Mouse (Mus musculus) right cerebral cortex, adult 2 months (tissue): ENCODE data around the gene Apol7a.
"Not testable (repeated sequence)": the region's sequence is repeated elsewhere in the genome, so short reads cannot be mapped to it uniquely, and the experiment has no call there.

ENCODE experiments used
- DNase-seq, 2 experiments: peaks; one replicate each; pipeline ENCODE4 v3.0.0; 2021 to 2022; ENCODE audit warnings: low spot score in 2 of 2

Gene Apol7a

GRCm38 (mm10) chr15:77399027-77399426 is at the start of gene Apol7a:
Gene Apol7a (minus strand): TSS chr15:77399110.
- peak in 1 of 2 experiments; percentile 26 for DNase-seq

DNA sequence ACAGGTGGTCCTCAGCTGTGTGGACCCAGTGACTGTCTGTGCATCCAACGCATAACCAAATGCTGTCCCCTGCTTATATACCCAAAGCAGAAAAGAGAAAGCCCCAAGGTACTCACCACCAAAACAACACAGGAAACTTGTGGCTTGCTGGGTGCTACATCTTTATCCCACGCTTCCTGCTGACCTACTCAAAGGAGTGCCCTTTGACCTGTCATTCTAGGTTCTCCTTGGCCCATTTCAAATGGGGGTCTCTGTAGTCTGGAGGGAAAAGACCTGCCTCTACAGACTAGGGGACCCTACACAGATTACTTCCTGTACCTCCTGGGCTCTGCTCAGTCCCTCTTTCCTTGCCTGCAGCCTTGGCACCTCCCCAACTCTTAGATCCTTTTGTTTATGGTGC is 48.5 kb upstream of the Apol7a start, which contains the start of gene Apol7b:
Gene Apol7b, minus strand, starts transcription at position 101 of the 400 bp plus-strand sequence.
- DNase-seq, result not testable (repeated sequence)

GRCm38 (mm10) chr15:77445668-77446067 is 46.8 kb upstream of the Apol7a start:
- DNase-seq, result not testable (repeated sequence)

GRCm38 (mm10) chr15:77444746-77445145 is 45.8 kb upstream of the Apol7a start:
- DNase-seq, result peak; percentile 26 to 45

DNA sequence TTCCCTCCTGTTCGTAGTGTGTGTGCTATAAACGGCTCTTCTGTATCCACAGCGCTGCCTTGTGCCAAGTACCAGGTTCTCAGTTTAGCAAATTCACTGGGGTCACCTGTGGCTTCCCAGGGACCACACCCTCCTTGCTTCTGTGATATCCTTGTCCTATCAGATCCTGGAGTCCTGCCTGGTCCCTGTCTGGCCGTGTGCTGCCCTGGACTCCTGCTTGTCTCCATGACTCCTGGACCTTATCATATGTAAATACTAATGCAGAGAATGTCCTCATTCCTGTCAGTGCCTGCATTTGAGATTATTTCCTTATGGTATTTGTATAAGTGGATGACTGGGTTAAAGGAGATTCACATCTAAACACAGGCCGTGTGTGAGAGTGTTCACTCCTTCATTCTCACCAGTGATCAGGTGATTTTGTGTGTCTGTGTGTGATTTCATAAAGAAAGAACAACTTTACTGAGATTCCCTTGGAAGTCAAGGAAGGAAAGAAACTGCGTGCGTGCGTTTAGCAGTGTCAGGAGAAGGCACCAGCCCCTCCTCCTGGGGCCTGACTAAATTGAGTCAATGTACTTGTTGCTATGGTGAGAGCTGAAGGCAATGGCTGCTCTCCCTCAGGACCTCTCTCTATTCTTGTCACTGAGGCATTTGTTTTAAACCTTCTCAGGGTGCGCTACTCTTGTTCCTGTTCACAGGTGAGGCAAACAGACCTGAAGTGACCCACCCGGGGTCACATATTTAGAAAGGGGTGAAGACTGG is 30.0 kb upstream of the Apol7a start:
- DNase-seq, result not testable (repeated sequence)

DNA sequence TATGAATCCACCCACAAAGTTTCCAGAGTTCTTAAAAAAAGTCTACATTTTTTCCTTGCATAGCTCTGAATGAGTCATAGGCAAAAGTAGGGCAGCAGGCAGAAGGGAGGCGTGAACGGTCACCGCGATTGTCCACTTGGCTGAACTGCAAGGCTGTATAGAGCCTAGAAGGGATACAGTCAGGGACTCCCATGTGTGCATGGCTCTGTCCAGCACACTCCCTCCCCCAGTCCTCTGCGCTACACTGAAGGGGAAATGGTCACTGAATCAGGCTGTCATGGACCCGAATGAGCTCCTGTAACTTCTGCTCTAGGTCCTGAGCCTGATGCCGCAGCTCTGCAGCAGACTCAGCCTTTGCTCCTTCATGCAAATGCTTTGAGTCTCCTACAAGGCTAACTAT is 24.0 kb upstream of the Apol7a start:
- peak in 1 of 2 experiments; percentile 15 for DNase-seq

- not testable (repeated sequence) for DNase-seq
Observed at GRCm38 (mm10) chr15:77419657-77420056, 20.7 kb upstream of the Apol7a start.

DNA sequence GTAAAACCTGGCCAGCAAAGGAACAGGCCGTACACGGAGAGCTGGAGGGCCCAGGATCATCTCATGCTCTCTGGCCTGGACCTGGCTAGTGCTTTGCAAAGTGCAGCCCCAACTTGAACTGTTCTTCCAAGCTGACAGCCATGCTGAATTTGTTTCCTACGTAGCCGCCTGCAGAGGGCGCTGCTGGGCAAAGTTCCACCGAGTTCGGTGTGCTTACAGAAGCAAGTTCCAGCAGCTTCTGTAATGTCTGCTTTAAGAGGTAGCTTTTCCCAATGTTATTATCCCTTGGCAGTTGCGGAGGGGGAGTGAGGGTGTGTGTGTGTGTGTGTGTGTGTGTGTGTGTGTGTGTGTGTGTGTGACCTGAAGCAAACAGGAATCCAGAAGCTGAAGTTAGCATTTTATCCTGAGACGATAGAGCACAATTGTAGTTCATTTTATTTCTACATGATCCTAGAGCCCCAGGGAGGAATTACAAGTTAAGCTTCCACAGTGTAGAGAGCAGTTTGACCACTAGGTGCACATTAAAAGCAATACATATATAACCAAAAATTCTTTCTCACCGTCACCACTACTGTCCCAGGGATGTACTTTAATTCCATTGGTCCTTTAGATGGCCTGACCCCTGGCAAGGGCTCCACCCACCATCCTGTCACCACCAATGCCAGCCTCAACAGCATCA is 17.9 kb upstream of the Apol7a start:
- DNase-seq, result not testable (repeated sequence)

DNA sequence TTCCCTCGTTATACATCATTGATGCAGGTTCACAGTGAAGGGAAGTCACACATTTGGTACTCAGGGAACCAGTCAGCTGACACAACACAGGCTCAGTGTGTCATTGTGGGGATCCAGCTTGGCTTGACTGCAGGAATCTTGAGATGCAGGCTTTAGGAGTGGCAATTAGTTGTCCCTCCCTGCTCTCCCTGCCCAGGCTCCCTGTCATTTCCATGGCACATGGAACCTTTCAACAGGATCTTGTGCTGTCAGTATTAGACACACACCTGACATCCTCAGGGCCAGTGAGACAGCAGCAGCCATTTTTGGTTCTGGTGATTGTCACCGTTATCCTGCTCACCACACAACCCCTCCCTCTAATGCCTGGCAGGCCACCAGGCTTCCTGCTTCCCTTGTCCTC is 16.7 kb upstream of the Apol7a start:
- not testable (repeated sequence) for DNase-seq

- DNase-seq, result not testable (repeated sequence)
Observed at GRCm38 (mm10) chr15:77412695-77413094, 13.8 kb upstream of the Apol7a start.

DNA sequence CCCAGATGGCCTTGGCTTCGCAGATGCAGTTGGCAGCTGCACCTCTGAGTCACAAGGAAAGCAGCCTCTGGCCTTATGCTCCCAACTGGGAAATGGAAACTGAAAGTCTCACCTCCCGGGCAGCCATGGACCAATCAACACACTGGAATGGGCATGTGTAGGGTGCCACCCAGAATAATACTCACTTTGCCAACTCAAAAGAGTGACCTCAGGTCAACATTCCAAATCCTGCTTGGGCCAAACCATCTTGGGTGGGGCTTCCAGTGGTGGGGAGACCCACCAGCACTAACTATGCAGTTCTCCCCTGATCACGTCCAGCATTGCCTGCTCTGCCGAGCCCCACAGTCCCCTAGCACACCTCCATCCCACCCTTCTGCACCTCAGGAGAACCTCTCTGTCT is 12.1 kb upstream of the Apol7a start, which contains the start of gene Apol9a:
Gene Apol9a, minus strand, starts transcription at position 101 of the 400 bp plus-strand sequence.
- DNase-seq, result not testable (repeated sequence)

DNA sequence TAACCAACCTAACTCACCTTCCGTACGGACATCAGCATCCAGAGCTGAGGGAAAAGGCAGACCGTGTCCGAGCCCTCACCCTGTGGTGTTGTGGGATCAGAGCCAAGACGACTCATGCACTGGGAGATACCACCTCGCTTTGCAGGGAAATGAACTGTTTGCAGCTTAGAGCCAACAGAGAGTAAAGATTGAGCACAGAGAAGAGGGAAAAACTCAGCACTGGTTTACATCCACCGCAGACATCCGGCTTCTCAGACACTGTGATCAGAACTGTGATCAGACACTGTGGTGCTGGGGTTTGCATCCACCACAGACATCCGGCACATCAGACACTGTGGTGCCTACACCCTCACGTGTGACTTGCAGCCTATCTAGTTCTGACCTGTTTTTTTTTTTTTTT is 7.5 kb upstream of the Apol7a start:
- not testable (repeated sequence) for DNase-seq

DNA sequence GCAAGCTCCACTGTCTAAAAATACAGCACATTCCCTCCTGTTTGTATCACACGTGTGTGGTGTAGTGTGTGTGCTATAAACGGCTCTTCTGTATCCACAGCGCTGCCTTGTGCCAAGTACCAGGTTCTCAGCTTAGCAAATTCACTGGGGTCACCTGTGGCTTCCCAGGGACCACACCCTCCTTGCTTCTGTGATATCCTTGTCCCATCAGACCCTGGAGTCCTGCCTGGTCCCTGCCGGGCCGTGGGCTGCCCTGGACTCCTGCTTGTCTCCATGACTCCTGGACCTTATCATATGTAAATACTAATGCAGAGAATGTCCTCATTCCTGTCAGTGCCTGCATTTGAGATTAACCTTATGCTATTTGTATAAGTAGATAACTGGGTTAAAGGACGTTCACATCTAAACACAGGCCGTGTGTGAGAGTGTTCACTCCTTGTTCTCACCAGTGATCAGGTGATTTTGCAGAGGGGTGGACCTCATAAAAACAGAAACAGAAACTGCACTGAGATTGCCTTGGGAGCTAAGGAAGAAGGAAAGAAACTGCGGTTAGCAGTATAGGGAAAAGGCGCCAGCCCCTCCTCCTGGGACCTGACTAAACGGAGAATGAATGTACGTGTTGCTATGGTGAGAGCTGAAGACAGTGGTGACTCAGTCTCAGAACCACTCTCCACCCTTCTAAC is 1.3 kb downstream of the Apol7a start:
- DNase-seq, result peak; percentile 42 to 50

DNA sequence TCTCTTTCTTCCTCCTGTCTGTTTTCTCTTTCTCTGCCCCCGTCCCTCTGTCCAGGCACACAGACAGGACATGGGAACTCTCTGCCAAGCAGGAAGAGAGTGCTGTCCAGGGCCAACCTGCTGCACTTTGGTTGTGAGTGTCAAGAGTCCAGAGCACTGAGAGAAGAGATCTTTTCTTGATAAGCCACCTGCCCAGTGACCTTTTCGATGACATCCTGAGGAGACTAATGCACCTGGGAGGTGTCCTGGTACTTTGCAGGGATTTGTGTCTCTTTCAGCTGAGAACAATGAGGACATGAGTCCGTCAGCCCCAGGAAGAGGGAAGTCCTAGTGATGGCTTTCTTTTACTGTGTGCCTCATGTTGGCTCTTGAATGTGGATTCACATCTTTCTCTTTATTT is 5.1 kb downstream of the Apol7a start:
- not testable (repeated sequence) for DNase-seq

- no peak for DNase-seq
Observed at GRCm38 (mm10) chr15:77387462-77387861, 11.4 kb downstream of the Apol7a start.

DNA sequence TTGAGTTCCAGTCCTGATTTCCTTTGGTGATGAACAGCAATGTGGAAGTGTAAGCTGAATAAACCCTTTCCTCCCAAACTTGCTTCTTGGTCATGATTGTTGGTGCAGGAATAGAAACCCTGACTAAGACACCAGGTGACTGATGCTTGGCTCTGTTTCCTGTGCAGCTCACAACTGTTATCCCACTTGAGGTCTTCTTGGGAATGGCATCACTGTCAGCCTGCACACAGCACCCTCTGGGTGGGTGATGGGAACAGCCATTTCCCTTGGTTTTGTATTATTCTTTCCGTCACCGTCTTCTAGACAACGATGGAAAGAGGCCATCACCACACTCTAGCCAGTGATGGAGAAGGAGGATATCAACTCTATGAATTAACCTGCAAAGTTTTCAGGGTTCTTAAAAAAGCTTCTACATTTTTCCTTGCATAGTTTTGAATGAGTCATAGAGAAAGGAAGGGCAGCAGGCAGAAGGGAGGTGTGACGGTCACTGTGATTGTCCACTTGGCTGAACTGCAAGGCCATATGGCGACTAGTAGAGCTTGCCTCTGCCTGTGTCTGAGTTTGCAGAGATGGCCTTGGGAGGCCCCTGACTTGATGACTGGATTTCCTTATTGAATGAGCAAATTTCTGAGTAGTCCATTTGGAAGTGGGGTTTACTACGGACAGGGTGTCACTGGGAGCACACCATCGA is 14.4 kb downstream of the Apol7a start:
- DNase-seq, result no peak

DNA sequence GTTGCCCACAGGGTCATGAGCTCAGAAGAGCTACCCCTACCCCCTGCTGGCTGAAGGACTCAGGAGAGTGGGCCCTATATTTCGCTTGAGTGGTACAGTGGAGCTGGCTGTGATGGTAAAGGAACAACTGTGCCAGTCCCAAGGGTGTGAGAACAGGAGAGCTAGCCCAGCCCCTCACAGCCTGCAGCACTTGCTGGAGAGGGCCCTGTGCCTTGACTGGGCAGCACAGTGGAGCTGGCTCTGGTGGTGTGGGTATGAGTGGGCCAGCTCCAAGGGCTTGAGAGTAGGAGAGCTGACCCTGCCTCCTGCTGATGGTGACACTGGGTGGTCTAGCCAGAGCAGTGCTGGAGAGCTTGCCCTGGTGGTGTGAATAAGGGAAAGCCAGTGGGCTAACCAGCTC is 16.0 kb downstream of the Apol7a start:
- no peak for DNase-seq

GRCm38 (mm10) chr15:77382271-77382850 is 16.5 kb downstream of the Apol7a start:
- no peak for DNase-seq

GRCm38 (mm10) chr15:77381481-77381880 is 17.4 kb downstream of the Apol7a start:
- DNase-seq, result no peak

GRCm38 (mm10) chr15:77379921-77380320 is 19.0 kb downstream of the Apol7a start:
- DNase-seq, result no peak

DNA sequence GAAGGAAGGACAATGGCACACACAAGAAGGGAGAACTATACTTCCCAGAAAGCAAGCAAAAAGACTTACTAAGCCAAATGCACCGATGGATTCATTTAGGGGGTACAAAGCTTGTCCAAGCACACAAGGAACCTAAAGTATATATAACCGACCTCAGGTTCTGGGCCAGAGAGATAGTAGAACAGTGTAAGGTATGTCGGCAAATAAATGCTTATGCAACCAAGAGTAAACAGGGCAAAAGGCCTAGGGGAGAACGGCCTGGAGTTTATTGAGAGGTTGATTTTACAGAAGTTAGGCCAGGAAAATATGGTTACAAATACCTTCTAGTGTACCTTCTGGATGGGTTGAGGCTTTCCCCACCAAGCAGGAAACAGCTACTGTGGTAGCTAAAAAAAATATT is 21.5 kb downstream of the Apol7a start:
- DNase-seq, result no peak
